Mouse (Mus musculus): ENCODE measurements at regions not wholly inside any gene's neighbourhood (a gene's known extent, or its start where the extent isn't known, plus 50 kb on each side); places are given as distances from the start of the nearest gene placed in this dataset. TPM values are rescaled to one million over a fixed set of nuclear protein-coding genes. Genes with fewer than 3 reads are reported as not detected.

Small RNA genes in the stretch of these regions (microRNA-seq; reads per million reads assigned to microRNA genes)
- gene Gm25306 = not detected
